Mouse (Mus musculus) lung, postnatal 0 days (tissue): ENCODE data around the gene Krt24.

ENCODE experiments used
- CTCF ChIP-seq: IDR thresholded peaks from 2 replicates; pipeline ENCODE4 v1.5.1; 2016; ENCODE audit warnings: antibody characterized with exemption, mild to moderate bottlenecking
- EP300 ChIP-seq: IDR thresholded peaks from 2 replicates; pipeline ENCODE4 v1.6.1; 2016; ENCODE audit warnings: antibody characterized with exemption, mild to moderate bottlenecking, control low read depth

DNA sequence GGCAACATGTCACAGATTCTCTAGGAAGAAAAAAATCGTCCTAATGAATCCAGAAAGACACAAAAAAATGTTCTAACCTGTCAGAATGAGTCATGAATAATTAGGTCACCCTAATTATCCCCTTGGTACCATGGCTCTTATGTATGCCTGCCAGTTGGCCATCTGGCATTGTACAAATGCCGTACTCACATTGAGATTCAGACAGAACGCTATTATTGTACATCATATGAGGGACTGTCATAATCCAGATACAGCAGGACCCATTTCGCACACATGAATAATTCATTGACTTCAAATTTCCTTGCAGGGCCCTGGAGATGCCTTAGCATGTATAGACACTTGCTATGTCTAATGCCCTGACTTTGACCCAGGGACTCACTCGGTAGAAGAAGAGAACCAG is 1.1 kb downstream of the Krt24 start:
- TF ChIP-seq CTCF (no peak), EP300 (no peak)
